Mouse (Mus musculus) heart, adult 11 months (tissue): ENCODE measurements around the gene Ifna4.
"Not testable (repeated sequence)": the region's sequence is repeated elsewhere in the genome, so short reads cannot be mapped to it uniquely, and the experiment has no call there.

Source experiments
- DNase-seq: peaks from one replicate; pipeline ENCODE4 v3.0.0; 2022

Gene Ifna4

GRCm38 (mm10) chr4:88841438-88841911, at the start of gene Ifna4:
TSS of gene Ifna4 (plus strand) at chr4:88841861.
- no peak for DNase-seq

GRCm38 (mm10) chr4:88793936-88794675, 47.6 kb upstream of the Ifna4 start, which contains the start of gene Gm13275:
TSS of gene Gm13275 (plus strand) at chr4:88794487.
- peak; percentile 99 for DNase-seq

- DNase-seq, result not testable (repeated sequence)
These were observed 44.6 kb upstream of the Ifna4 start, which contains the start of gene Gm13279 for GRCm38 (mm10) chr4:88797097-88797496. TSS of gene Gm13279 (plus strand) at chr4:88797397.

GRCm38 (mm10) chr4:88799365-88799764, 42.3 kb upstream of the Ifna4 start, which contains the start of gene Gm13285:
TSS of gene Gm13285 (plus strand) at chr4:88799665.
- DNase-seq, result peak; percentile 49

DNA sequence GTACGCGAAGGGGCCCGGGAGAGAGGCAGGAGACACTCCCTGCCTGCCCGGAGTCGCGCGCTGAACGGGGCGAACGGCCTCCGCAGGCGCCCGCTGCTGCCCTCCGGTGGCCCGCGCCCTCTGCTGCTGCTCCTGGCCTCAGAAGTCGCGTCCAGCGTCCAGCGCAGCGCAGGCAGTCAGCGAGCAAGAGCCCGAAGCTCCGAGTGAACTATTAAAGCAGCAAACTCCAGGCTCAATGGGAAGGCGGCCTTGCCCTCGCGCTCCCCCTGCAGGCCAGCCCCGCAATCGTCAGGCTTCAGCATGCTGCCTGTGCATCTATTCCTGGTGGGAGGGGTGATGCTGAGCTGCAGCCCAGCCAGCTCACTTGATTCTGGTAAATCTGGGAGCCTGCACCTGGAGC, 38.7 kb upstream of the Ifna4 start, which contains the start of gene Gm13287:
Gene Gm13287, plus strand, starts transcription at position 301 of the 400 bp plus-strand sequence.
- not testable (repeated sequence) for DNase-seq

GRCm38 (mm10) chr4:88805231-88805630, 36.4 kb upstream of the Ifna4 start, which contains the start of gene Gm13288:
TSS of gene Gm13288 (plus strand) at chr4:88805531.
- DNase-seq, result not testable (repeated sequence)

- peak; percentile 93 for DNase-seq
These were observed 35.9 kb upstream of the Ifna4 start for GRCm38 (mm10) chr4:88805761-88806160.

- DNase-seq, result no peak
These were observed 25.7 kb upstream of the Ifna4 start, which contains the start of gene Ifna7 for GRCm38 (mm10) chr4:88815928-88816327. TSS of gene Ifna7 (plus strand) at chr4:88816228.

GRCm38 (mm10) chr4:88819659-88820058, 22.0 kb upstream of the Ifna4 start, which contains the start of gene Ifna11:
TSS of gene Ifna11 (plus strand) at chr4:88819959.
- no peak for DNase-seq

- DNase-seq, result no peak
These were observed 18.7 kb upstream of the Ifna4 start for GRCm38 (mm10) chr4:88822995-88823394.

GRCm38 (mm10) chr4:88827116-88827515, 14.5 kb upstream of the Ifna4 start, which contains the start of gene Ifna6:
TSS of gene Ifna6 (plus strand) at chr4:88827416.
- not testable (repeated sequence) for DNase-seq

DNA sequence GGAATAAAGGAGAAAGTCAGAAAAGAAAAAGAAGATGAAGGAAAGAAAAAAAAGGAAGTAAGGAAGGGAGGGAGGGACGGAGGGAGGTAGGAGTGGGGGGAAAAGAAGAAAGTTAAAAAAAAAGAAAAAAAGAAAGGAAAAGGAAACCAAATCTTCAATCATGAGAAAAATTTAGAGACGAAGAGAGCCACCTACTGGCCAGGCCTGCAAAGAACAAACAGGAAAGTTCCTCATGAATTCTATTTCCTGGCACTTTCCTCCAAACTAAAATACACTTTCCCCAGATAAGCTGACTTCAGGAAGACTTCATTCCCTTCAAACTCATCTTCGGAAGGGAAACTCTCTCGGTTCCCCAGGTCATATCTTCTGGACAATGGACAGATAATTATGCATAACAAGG, 11.1 kb upstream of the Ifna4 start:
- DNase-seq, result no peak

DNA sequence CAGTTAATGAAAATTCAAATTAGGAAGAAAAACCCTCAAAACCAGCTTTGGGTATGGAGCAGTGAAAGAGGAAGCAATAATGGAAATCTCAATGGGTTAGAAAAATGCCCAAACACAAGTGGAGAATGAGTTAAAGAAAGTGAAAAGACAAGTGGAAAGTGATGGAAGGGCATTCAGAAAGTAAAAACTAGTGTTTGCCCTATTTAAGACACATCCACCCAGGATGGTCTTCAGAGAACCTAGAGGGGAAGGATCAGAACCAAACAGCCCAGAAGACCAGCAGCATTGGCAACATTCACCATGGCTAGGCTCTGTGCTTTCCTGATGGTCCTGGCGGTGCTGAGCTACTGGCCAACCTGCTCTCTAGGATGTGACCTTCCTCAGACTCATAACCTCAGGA, 6.4 kb upstream of the Ifna4 start, which contains the start of gene Ifna5:
Gene Ifna5, plus strand, starts transcription at position 301 of the 400 bp plus-strand sequence.
- not testable (repeated sequence) for DNase-seq

DNA sequence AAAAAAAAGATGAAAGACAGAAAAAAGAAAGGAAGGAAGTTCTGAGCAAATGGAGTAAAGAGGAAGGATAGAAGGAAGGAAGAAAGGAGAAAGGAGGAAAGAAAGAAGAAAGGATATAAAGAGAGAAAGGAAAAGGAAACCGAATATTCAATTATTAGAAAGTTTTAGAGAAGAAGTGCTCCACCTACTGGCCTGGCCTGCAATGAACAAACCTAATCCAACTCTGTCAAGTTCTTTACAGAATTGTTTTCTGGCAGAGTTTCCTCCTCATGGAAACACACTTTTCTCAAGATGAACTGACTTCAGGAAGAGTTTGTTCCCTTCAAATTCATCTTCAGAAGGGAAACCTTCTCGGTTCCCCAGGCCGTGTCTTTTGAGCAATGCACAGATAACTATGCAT, 2.8 kb upstream of the Ifna4 start:
- no peak for DNase-seq

DNA sequence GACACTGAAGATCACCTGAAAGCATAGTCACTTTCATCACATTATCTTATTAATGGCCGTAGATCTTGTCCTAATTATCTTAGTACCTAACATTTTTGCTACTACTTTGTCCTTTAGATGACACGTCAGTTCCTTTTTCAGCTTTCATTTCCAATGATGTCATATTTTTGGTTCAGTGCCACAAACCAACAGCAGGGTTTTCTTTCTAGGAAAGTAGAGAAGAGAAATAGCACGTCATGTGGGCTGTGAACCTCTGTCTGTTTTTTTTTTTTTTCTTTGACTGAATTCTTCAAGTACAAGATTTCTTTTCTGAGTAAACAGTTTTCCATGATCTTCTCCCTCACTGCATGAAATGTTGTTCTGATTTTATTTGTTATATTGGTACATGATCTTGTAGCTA, 1.6 kb upstream of the Ifna4 start:
- no peak for DNase-seq

GRCm38 (mm10) chr4:88845334-88845733, 3.7 kb downstream of the Ifna4 start:
- DNase-seq, result no peak

- DNase-seq, result no peak
These were observed 8.0 kb downstream of the Ifna4 start, which contains the start of gene Ifna1 for GRCm38 (mm10) chr4:88849698-88850097. TSS of gene Ifna1 (plus strand) at chr4:88850087.

GRCm38 (mm10) chr4:88851026-88851763, 9.5 kb downstream of the Ifna4 start:
- DNase-seq, result no peak

DNA sequence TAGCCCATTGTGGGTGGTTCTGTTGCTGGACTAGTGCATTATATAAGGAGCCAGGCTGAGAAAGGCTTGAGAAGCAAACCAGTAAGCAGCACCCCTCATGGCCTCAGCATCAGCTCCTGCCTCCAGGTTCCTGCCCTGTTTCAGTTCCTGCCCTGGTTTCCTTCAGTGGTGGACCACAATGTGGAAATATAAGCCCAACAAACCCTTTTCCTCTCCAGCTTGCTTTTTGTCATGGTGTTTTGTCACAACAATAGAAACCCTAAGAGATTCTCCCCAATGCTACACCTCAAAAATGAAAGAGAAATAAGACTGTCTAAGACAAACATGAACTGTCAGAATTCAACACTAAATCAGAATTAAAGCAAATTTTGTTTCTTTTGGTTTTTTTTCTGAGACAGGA, 17.6 kb downstream of the Ifna4 start:
- DNase-seq, result no peak

- no peak for DNase-seq
These were observed 21.6 kb downstream of the Ifna4 start for GRCm38 (mm10) chr4:88863309-88863708.

DNA sequence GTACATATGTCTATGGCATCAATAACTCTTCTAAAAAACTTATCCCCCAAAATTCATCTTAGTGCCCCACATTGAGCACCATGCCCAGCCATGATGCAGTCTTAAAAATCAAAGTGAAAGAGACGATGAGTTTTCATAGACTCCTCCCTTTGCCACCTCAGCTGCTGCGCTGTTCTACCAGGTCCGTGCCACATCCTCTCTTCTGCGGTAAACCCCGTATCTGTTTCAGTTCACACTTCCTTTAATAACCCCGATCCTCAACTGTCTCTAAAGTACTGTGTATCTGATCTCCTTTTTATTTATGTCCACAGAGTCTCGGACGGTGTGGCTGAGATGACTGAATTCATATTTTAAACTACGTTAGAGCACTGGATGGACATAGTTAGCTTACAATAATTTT, 22.9 kb downstream of the Ifna4 start:
- peak; percentile 88 for DNase-seq

DNA sequence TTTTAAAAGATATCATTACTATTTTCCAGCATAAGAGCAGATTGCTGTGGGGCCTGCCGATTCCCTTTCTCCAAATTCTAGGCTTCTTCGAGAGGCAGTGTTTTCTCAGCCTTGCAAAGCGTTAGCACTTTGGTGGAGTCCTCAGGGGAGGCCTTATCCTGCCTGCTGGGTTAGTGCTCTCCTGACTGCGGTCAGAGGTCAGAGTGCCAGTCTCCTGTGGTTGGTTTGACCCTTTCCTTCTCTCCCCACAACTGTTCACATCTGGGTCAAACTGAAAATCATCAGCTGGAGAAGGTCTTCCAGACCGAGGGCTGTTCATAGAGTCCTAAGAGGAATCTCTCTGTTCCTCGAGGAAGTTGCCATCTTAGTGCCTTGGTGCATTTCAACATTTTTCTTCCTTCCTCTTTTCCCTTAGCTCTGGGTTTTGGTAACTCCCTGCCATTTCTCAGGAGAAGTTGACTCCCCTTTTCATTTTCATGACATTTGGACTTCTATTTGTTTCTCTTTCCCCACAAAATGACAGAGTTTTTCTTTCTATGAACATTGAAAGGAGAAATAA, 23.4 kb downstream of the Ifna4 start:
- peak; percentile 71 for DNase-seq
